Mouse (Mus musculus) heart, postnatal 0 days (tissue): ENCODE measurements around the gene Cyp2j13.

Source experiments
- CTCF ChIP-seq: IDR thresholded peaks from 2 replicates; pipeline ENCODE4 v1.5.1; 2016; ENCODE audit warnings: antibody characterized with exemption, control low read depth, low read depth
- EP300 ChIP-seq: IDR thresholded peaks from 2 replicates; pipeline ENCODE4 v1.6.1; 2016; ENCODE audit warnings: antibody characterized with exemption, low read depth

DNA sequence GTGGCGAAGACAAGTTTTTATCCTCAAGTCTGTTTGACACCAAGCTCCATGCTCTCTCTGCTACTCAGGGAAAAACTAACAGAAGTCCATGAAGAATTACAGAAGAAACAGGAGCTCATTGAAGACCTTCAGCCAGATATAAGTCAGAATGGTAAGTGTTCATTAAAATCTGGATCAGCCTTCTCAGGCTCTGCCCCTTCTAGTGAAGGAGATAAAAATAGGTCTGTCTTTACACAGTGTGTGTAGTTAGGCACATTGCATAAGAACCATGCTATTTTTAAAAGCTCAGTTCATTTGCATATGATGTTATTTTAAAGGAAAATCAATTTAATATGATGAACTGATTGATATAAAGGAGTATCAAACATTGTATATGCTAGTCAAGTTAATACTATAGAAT lies 60.5 kb downstream of the Cyp2j13 start:
- TF ChIP-seq CTCF = no peak
- TF ChIP-seq EP300 = no peak
